Mouse (Mus musculus) thymus, postnatal 4 days (tissue): ENCODE measurements around the gene Mcoln2.

Source experiments
- DNase-seq: peaks from one replicate; pipeline ENCODE4 v3.0.0; 2021

Mcoln2 gene

GRCm38 (mm10) chr3:146146131-146146530, 3.5 kb upstream of the Mcoln2 start:
- no peak for DNase-seq

- DNase-seq: peak; percentile 79
These were observed 396 bp downstream of the Mcoln2 start for GRCm38 (mm10) chr3:146150058-146150400.

GRCm38 (mm10) chr3:146150560-146150959, 927 bp downstream of the Mcoln2 start:
- peak; percentile 66 for DNase-seq

GRCm38 (mm10) chr3:146151328-146151727, 1.7 kb downstream of the Mcoln2 start:
- DNase-seq: no peak

GRCm38 (mm10) chr3:146151755-146152154, 2.1 kb downstream of the Mcoln2 start:
- DNase-seq: no peak

GRCm38 (mm10) chr3:146152348-146152747, 2.7 kb downstream of the Mcoln2 start:
- peak; percentile 53 for DNase-seq

- no peak for DNase-seq
These were observed 3.3 kb downstream of the Mcoln2 start for GRCm38 (mm10) chr3:146152913-146153312.

- DNase-seq: no peak
These were observed 4.4 kb downstream of the Mcoln2 start for GRCm38 (mm10) chr3:146153862-146154611.

- peak; percentile 39 for DNase-seq
These were observed 6.3 kb downstream of the Mcoln2 start for GRCm38 (mm10) chr3:146155628-146156576.

GRCm38 (mm10) chr3:146156811-146157210, 7.2 kb downstream of the Mcoln2 start:
- no peak for DNase-seq

GRCm38 (mm10) chr3:146158039-146158438, 8.4 kb downstream of the Mcoln2 start:
- DNase-seq: no peak

GRCm38 (mm10) chr3:146159360-146159759, 9.7 kb downstream of the Mcoln2 start:
- no peak for DNase-seq

- no peak for DNase-seq
These were observed 12.6 kb downstream of the Mcoln2 start for GRCm38 (mm10) chr3:146162197-146162596.

GRCm38 (mm10) chr3:146169356-146169755, 19.7 kb downstream of the Mcoln2 start:
- no peak for DNase-seq

- DNase-seq: no peak
These were observed 23.4 kb downstream of the Mcoln2 start for GRCm38 (mm10) chr3:146173030-146173429.

- DNase-seq: no peak
These were observed 24.6 kb downstream of the Mcoln2 start for GRCm38 (mm10) chr3:146174215-146174614.

- DNase-seq: no peak
These were observed 27.7 kb downstream of the Mcoln2 start for GRCm38 (mm10) chr3:146177295-146177694.

GRCm38 (mm10) chr3:146177748-146178582, 28.3 kb downstream of the Mcoln2 start:
- peak; percentile 93 for DNase-seq

- DNase-seq: no peak
These were observed 30.7 kb downstream of the Mcoln2 start for GRCm38 (mm10) chr3:146180341-146180740.

- DNase-seq: peak; percentile 86
These were observed 31.4 kb downstream of the Mcoln2 start for GRCm38 (mm10) chr3:146180986-146181385.

GRCm38 (mm10) chr3:146184992-146185657, 35.5 kb downstream of the Mcoln2 start:
- DNase-seq: peak; percentile 51

GRCm38 (mm10) chr3:146186033-146186432, 36.4 kb downstream of the Mcoln2 start:
- no peak for DNase-seq
